Mouse (Mus musculus): ENCODE measurements around the gene Gstt3. TPM values are rescaled to one million over a fixed set of nuclear protein-coding genes. Genes with fewer than 3 reads are reported as not detected.
"Not testable (repeated sequence)": the region's sequence is repeated elsewhere in the genome, so short reads cannot be mapped to it uniquely, and the experiment has no call there.

Gene Gstt3
- polyA plus RNA-seq, 1 experiment: 99.8 TPM

DNA sequence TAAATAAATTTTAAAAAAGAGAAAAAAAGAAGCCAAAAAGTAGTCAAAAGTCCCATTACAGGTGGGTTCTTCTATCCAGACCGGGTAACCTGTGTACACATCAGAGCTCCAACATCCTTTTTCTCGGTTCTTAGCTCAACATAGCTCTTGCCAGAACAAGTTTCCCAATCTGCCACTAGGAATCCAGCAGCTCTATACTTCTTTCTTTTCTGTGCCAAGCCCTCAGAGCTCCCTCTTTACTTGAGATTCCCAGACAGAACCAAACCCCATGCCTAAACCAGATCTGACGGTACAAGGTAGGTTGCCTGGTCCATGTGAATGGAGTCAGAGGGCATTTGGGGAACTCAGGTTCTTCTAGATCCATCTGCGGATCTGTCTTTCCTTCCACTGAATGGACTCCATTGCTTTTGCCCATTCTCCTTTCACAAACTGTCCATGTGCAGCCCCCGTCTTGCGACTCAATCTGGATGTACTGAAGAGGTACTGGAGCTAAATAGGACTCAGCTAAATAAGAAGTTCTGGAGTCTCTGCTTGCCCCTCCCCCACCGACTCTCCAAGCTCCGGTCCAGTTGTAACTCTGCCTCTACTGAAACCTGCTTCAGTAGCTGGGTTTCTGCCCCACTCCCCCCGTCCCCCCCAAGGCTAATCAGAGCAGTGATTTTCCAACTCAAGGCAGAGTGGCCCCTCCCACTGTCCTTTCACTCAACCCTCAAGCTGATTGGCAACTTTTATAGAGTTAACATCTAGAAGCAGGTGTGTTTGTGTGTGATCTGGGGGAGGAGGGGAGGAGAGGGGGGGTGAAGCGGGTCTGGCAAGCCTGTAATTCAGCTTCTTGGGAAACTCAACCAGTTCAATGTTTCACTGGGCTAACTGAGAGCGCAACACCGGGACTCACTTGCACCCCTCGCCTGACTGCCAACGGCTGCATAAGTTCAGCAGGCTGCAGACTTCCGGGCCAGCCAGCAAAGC lies 1.7 kb downstream of the Gstt3 start:
- peak; percentile 63 for DNase-seq (ENCODE audit: low read depth)

DNA sequence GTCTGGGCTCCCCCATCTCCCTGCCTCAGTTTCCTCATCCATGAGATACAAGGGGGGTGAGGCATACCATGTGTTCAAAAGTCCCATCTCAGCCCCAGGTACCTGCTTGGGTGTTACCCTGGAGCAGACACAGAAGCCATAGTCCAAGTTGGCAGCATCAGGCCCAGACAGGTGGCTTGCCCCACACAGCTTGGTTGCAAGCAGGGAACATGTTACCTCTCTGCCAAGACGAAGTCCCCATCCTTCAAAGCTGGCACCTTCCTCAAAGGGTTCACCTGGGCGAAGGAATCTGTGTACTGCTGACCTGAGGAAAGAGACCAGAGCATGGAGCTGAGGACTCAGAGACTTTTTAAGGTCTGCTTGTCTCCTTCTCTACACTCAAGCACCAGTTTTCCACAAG lies 3.3 kb downstream of the Gstt3 start:
- DNase-seq (ENCODE audit: low read depth): no peak

DNA sequence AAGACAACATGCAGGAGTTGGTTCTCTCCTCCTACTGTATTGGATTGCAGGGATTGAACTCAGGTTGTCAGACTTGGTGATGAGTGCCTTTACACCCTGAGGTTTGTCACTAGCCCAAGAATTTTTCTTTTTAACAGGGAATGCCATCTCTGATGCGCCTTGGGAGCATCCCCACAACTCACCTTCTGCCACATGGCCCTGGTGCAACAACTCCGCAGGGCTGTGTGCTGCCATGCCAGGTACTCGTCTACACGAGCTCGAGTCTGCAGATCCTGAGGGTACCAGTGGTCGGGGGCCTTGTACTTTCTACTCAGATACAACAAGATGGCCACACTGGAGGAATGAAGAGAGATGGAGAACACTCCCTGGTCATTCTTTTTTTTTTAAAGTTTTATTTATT lies 4.7 kb downstream of the Gstt3 start:
- no peak for DNase-seq (ENCODE audit: low read depth)

DNA sequence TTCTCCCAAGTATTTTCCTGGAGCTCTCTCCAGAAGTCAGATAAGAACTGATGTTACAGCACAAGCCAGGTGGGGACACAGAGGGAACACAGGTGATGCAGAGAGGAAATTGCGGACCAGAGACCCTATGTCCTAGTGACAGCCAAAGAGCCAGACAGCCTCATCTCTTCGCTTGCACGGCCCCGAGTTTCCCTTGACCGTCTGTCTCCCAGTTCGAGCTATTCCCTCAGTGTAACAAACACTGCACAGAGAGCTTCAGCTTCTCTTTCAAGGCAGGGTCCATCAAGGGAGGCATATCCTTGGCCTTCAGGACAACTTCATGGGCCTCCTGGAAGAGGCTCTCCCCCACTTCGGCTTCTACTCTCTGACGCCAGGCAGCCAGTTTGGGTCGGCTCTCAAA lies 6.6 kb downstream of the Gstt3 start:
- DNase-seq (ENCODE audit: low read depth): no peak

DNA sequence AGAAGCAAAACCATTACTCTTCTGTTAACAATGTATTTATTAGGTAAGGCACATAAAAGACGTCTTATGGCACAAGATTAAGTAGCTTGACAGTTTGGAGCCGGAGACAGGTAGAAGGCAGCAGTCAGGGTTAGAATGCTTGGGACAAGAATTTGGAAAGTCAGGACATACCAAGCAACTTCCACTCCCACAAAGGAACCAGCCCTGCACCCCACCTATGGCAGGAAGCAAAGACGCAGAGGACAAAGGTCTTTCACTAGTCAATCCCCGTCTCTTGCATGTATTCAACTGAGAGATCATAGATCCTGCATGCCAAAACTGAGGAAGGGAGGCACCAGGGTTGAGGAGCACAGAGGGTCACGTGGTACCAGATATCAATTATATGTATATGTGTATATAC lies 7.1 kb downstream of the Gstt3 start:
- no peak for DNase-seq (ENCODE audit: low read depth)

DNA sequence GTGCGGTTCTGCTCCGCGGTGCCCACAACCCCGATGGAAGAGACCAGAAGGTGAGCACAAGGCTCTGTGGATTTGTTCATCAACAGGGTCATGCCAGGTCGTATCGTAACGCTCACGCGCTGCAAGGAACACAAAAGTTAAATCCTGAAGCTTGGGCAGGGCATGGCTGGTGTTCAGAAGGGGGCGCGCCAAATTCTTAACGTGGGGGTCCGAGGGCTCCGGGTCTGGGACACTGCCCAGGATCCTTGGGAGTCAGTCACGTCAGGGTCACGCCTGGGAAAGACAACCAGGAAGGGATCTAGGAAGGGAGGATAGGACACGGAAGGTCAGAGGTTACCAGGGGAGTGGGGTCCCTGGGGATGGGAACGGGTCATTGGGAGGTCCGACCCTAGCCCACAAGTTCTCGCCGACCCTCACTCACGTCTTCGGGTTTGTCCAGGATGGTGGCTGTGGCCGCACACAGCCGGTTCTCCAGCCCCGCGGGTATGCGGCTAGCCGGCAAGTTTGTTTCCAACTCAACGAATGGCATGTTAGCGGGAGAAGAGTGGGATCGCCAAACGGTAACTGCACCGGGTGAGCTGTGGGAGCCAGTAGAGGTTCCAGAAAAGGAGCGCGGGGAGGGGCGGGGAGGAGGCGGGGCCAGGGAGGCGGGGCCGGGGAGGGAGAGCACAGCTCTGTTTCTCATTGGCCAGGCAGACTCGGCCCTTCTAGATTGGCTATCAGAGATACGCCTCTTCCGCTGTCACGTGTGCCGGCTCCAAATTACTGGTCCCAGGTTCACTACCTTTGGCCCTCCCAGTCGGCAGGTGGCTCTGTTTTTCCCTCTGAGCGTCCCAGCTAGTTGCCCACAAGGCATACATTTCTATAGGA lies 8.2 kb downstream of the Gstt3 start, which contains the start of gene Ddt:
Gene Ddt, minus strand, starts transcription at position 620 of the 870 bp plus-strand sequence.
- DNase-seq (ENCODE audit: low read depth): no peak

DNA sequence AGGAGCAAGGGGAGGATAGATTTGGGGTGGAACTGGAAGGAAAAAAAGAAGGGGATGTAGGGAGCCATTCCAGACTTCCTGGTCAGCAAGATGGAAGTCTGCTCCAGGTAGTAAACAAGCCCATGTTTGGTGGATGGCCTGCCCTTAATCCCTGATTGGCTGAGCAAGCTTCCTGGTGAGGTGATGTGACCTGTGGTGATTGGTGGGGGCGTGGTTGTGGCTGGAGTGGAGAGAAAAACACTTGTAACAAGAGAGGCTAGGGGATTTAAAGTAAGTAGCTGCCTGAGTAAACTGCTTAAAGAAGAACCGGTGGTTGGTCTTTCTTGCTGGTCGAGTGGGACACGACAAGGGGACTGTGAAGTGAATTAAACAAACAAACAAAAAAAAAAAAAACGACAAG lies 13.5 kb downstream of the Gstt3 start:
- DNase-seq (ENCODE audit: low read depth): not testable (repeated sequence)

DNA sequence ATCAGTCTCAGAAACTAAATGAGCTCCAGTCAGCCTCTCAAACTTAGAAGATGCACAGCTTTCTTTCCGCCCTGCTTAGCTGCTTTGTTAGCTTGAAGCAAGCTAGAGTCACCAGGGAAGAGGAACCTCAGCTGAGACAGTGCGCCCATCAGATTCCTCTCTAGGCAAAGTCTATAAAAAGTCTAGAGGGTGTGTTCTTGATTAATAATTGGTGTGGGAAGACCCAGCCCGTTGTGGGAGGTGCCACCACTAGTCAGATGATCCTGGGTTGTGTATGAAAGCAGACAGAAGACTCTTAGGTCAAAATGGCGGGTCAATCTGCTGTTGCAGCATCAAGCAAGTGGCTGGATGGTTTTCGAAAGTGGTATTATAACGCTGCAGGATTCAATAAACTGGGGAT lies 14.4 kb downstream of the Gstt3 start:
- DNase-seq (ENCODE audit: low read depth): no peak

DNA sequence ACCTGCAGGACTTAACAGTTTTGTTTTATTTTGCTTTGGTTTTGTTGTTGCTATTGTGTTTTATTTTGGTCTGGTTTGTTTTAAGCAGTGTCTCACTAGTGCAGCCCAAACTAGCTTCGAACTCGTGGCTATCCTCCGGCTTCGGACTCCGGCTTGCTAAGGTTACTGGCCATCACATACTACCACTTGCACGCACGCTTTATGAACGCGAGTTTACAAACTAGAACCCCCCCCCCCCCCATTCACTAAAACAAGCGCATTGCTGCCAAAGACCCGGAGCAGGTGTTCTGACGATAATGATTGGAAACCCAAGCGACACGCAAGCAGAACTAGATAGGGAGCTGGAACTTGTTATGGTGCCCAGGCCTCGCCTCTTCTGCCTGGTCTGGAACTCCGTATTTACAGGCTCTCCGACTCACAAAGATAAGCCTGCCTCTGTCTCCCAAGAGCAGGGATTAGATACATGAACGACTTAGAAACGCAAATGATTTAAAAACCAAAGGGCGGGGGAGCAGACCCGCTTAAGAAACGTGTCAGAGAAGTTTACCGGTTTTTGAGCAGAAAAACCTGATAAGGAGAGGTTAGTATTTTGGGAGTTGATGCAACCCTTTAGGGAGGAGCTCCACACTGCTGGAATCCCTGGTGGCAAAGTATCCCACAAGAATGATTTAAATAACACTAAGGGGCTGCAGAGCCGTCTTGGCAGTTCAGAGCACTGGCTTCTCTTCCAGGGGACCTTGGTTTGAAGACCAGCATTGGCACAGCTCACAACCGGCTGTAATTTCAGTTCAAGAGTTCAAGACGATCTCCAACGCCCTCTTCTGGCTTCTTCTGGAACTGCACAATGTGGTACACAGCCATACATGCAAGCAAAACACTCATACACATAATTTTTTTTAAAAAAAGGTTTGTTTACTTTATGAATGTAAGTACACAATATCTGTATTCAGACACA lies 16.4 kb downstream of the Gstt3 start:
- no peak for DNase-seq (ENCODE audit: low read depth)

DNA sequence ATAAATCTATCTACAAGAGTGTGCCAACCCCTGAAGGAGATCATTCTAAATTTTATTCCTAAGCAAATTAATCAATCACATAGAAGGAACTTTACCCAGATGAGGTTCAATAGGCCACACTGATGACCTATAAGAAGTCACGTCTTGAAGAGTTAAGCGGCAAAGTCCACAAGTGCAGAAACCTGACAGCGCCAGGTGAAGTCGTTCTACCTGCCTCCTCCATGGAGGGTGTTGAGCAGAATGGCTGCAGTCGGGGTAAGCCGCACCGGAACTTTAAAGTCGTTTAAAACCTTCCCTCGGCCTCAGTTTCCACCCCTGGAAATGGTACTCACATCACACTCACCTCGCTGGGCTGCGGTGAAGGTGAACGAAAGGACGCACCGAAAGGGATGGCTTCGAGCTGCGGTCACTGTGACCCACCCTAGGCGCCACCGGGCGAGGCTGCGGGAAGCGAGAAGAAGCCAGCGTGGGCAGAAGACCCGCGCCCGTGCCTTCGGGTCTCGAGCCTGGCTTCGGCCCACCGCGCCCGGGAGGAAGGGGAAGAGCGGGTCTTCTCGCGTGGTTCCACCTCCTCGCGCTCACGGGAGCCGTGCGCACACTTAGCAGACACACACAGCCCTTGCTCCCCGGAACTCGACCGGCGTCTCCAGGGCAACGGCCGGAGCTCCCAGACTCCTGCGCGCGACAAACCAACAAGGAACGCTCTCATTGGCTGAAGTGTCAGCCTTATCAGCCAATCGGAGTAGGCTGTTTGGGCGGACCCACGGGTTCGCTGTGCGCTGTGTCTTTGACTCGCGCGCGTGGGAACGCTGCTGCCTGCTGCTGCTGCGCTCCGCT lies 17.3 kb downstream of the Gstt3 start, which contains the start of gene Cabin1:
Gene Cabin1, minus strand, starts transcription at position 660 of the 837 bp plus-strand sequence.
- DNase-seq (ENCODE audit: low read depth): peak; percentile 89

DNA sequence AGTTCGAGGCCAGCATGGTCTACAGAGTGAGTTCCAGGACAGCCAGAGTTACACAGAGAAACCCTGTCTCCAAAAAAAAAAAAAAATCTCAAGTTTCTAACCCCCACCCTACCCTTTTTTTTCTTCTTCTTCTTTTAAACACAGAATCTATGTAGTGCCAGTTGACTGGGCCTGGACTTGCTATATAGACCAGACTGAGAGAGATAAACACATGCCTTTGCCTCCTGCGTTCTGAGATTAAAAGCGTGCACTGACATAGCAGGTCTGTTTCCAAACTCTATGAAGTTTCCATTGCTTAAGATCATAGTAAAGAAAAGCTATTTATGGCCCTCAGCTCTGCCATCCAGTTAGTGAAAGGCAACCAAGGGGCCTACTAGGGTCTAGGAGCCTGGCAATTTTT lies 18.8 kb downstream of the Gstt3 start:
- DNase-seq (ENCODE audit: low read depth): no peak

DNA sequence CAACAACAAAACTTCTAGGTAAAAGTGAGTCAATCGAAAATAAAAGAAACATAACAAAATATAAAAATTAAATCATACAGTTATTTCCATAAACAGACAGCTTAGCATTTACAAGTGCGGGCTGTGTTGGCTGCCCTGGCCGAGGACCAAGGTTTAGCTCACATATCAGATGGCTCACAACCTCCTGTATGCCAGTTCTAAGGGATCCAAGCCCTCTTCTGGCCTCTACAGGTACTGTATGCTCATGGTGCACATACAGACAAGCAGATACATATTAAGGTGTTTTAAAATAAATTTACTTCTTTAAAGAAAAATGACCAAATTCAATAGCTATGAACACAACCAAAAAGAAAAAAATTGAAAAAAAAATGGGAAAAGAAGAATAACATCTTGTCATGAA lies 20.9 kb downstream of the Gstt3 start:
- no peak for DNase-seq (ENCODE audit: low read depth)

DNA sequence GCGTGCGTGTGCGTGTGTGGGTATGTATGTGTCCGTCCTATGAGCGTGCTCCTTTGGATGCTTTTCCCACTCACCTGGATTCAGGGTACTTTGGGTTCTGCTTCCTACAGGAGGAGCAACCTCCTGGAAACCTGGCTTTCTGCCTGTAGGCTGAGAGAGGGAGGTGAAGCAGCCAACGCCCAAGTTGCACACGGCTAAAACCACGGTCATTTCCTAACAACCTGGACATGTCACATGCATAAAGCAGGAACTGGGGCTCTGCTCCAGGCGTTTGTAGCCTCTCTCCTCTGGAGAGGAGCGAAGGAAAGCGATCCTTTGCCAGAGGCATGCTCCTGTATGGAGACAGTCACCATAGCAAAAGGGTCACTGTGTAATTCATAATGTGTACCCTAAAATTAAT lies 24.5 kb downstream of the Gstt3 start:
- DNase-seq (ENCODE audit: low read depth): no peak

DNA sequence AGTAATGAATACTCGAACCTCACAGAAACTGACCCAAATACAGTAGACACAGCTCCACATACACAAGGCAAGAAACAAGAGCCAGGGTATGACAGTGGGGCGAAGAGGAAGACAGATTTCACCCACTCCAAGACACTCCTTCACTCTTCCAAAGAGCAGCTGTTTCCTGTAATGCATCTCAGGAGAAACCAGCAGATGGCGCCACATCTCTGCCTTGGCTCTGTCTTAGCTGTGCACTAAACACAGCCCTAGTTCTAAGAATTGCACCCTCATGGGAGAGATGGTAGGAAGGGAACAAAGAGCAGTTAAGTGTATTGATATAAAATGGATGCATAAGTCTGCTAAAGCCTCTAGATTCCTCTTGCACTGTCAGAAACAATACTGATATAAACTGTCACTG lies 37.2 kb downstream of the Gstt3 start:
- no peak for DNase-seq (ENCODE audit: low read depth)

DNA sequence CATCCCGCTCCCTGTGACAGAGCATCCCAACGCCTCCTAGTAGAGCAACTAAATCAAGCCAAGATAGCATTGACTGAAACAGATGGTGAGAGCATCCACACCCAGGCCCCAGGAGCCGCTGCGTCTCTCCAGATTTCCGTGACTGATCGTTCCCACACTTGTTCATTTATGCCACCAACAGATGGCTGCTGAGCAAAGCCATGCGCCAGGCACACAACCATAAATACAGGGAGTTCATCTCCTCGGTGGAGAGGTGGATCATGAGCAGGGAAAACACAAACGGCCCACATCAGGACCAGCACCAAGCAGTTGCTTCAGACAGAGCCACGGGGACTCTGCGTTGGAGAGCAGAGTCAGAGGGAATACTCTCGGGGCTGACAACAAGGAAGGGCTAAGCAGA lies 37.8 kb downstream of the Gstt3 start:
- DNase-seq (ENCODE audit: low read depth): no peak

DNA sequence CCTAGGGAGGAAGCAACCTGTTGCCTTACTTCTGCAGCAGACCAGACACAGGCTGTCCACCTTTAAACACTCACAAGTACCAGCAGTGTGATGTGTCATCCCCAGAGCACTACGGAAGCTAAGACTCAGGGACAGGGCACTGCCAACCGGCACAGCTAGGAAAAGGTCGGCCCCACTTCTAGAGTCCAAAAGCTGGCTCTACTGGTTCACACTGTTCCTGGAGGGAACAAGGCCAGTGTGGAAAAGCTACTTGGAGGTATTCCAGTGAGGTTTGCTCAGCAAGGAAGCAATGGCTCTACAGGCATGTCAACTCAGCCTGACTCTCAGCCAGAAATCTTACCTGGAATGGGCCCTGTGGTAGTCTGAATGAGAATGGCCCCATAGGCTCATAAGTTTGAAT lies 40.3 kb downstream of the Gstt3 start:
- peak; percentile 60 for DNase-seq (ENCODE audit: low read depth)

DNA sequence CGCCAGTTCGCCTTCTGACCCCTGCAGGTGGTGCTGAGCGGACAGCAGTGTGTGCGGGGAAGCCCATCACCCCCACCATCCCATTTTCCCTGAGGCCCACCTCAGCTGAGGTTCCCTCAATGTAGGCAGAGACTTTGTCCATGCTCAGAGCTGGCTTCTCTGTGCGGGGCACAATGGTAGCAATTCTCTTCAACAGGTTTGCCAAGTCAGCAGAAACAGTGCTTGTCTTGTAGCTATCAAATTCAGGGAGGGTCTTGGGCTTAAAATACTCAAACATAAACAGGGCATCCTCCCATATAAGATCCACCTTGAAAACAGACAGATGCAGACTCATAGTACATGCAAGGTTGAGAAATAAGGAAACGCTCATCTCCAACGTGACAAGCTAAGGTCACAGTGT lies 55.8 kb downstream of the Gstt3 start:
- no peak for DNase-seq (ENCODE audit: low read depth)
